Comparison of ENCODE assay signal across 8 mouse cellular contexts in the genomic region with DNA sequence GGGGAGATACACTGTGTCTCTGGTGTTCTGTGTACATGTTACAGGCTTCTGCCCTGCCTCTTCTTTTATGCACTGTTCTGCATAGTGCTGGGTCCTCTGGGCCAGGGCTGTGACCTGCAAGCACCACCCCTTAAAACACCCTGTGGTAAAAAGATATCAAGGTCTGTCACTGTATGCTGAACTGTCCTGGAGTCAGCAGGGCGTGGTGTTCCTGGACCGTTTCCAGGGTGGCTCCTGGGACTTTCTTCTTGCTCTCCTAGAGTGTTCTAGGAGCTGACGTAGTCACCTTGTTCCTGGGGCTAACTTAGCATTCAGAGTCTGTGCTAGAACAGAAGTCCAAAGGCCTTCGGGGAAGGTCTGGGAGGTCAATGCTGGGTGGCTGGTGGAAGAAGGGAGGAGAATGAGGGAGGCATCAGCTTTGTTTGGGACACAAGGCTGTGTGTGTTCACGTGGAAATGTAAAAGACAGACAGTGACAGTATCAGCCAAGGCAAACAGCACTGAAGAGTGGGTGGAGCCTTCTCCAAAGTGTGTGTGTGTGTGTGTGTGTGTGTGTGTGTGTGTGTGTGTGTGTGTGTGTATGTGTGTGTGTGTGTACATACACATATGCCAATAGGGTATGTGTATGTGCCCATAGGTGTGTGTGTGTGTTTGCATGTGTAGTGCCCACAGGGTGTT.
DNase-seq lines count a peak whose midpoint lies in the region; ATAC-seq and TF ChIP-seq lines count a peak whose summit lies in the region.
"Had no signal": no experiment of that assay in that cellular context is flagged by ENCODE, and none has a peak within 500 bp of the region (broad histone marks: within the 10 kb centered on the region; RNA-seq: fewer than 3 reads in every experiment).

No protein-coding gene starts in this region.

- H3K9ac ChIP-seq in kidney, embryonic 14.5 days (ENCODE audit: low read depth, low read length) = no peak overlapping the region
- H3K9ac ChIP-seq in liver, embryonic 13.5 days = peak overlapping the region; percentile 47
- H3K9ac ChIP-seq in stomach, embryonic 16.5 days (ENCODE audit: low read length) = no peak overlapping the region
- H3K9ac ChIP-seq: neural tube, embryonic 13.5 days had no signal

- H3K4me1 ChIP-seq in kidney, adult 2 months (ENCODE audit: control insufficient read depth, insufficient read depth, low read length) = peaks cover 14% of the 10 kb centered on the region
- peaks cover 18% of the 10 kb centered on the region for H3K4me1 ChIP-seq in kidney, embryonic 14.5 days (ENCODE audit: control insufficient read depth, insufficient read depth, low read length)
- peaks cover 62% of the 10 kb centered on the region for H3K4me1 ChIP-seq in liver, embryonic 13.5 days (replicated peaks)
- H3K4me1 ChIP-seq in stomach, embryonic 16.5 days (ENCODE audit: control insufficient read depth, insufficient read depth, low read length) = peaks cover 22% of the 10 kb centered on the region

- DNase-seq in kidney, adult 2 months = peak; percentile 96
- peak; percentile 29 for DNase-seq in gastrocnemius, postnatal 14 days
- DNase-seq in liver, embryonic 13.5 days = peak; percentile 73
- DNase-seq in layer of hippocampus, adult 18-20 months (ENCODE audit: low spot score in 2 of 2) = no peak
- DNase-seq in T-cell, adult 2 months (ENCODE audit: low spot score) = no peak

- TF ChIP-seq CTCF in kidney, adult 2 months (conservative IDR thresholded peaks at IDR 0.05; ENCODE audit: insufficient read depth, insufficient read length, low read depth, low read length) = no peak

- no peak for ATAC-seq in kidney, embryonic 14.5 days (ENCODE audit: low FRiP score, low TSS enrichment)
- ATAC-seq in liver, embryonic 13.5 days (ENCODE audit: low read depth) = peak; percentile 92
- ATAC-seq in stomach, embryonic 16.5 days (ENCODE audit: insufficient read depth, low FRiP score) = 0 out of 2 replicates have a peak, but pooled peaks have one; percentile 52

- no peaks in the 10 kb centered on the region for H3K27me3 ChIP-seq in kidney, adult 2 months (replicated peaks; ENCODE audit: control insufficient read depth, insufficient read depth, low read length)
- no peaks in the 10 kb centered on the region for H3K27me3 ChIP-seq in kidney, embryonic 14.5 days (ENCODE audit: control insufficient read depth, insufficient read depth, low read length)
- no peaks in the 10 kb centered on the region for H3K27me3 ChIP-seq in liver, embryonic 13.5 days
- H3K27me3 ChIP-seq in stomach, embryonic 16.5 days (ENCODE audit: control insufficient read depth, insufficient read depth, low read length) = no peaks in the 10 kb centered on the region

- intact Hi-C loops in gastrocnemius, postnatal 14 days (cut with DNase I; ENCODE audit: low total_unique reads) = loop anchor here (10.0 kb wide), 1 partner anchor 125 kb away; no protein-coding TSS in a partner anchor

- H3K9me3 ChIP-seq in kidney, embryonic 14.5 days (ENCODE audit: control insufficient read depth, low read length) = 0 out of 2 replicates have a peak, but pooled peaks cover 4% of the 10 kb centered on the region
- H3K9me3 ChIP-seq in liver, embryonic 13.5 days (replicated peaks) = peaks cover 11% of the 10 kb centered on the region
- peaks cover 10% of the 10 kb centered on the region; the same call in 1 of the 2 replicates for H3K9me3 ChIP-seq in stomach, embryonic 16.5 days (replicated peaks; ENCODE audit: control insufficient read depth, low read length)
- H3K9me3 ChIP-seq: neural tube, embryonic 13.5 days had no signal

- no peak overlapping the region for H3K27ac ChIP-seq in kidney, adult 2 months (ENCODE audit: insufficient read depth, low read depth, low read length)
- no peak overlapping the region for H3K27ac ChIP-seq in kidney, embryonic 14.5 days (ENCODE audit: low read depth, low read length)
- H3K27ac ChIP-seq in liver, embryonic 13.5 days = peak overlapping the region; percentile 91
- H3K27ac ChIP-seq in stomach, embryonic 16.5 days (ENCODE audit: low read length) = no peak overlapping the region
- H3K27ac ChIP-seq: neural tube, embryonic 13.5 days had no signal

- no peak overlapping the region for H3K4me2 ChIP-seq in kidney, embryonic 14.5 days (replicated peaks; ENCODE audit: low read depth, low read length)
- peak overlapping the region; percentile 52 for H3K4me2 ChIP-seq in liver, embryonic 13.5 days
- H3K4me2 ChIP-seq in stomach, embryonic 16.5 days (ENCODE audit: low read depth, low read length) = no peak overlapping the region
- H3K4me2 ChIP-seq: neural tube, embryonic 13.5 days had no signal

- H3K4me3 ChIP-seq in kidney, adult 2 months (ENCODE audit: insufficient read depth, low read depth, low read length) = no peak overlapping the region
- H3K4me3 ChIP-seq in kidney, embryonic 14.5 days (ENCODE audit: low read length) = no peak overlapping the region
- peak overlapping the region; percentile 6; the same call in 1 of the 2 replicates for H3K4me3 ChIP-seq in liver, embryonic 13.5 days (replicated peaks)
- H3K4me3 ChIP-seq in stomach, embryonic 16.5 days (replicated peaks; ENCODE audit: low read length) = no peak overlapping the region
- H3K4me3 ChIP-seq: neural tube, embryonic 13.5 days had no signal

- no peaks in the 10 kb centered on the region for H3K36me3 ChIP-seq in kidney, adult 2 months (ENCODE audit: control insufficient read depth, insufficient read depth, low read length)
- no peaks in the 10 kb centered on the region for H3K36me3 ChIP-seq in kidney, embryonic 14.5 days (ENCODE audit: control insufficient read depth, insufficient read depth, low read length)
- H3K36me3 ChIP-seq in liver, embryonic 13.5 days = 0 out of 2 replicates have a peak, but pooled peaks cover 4% of the 10 kb centered on the region
- H3K36me3 ChIP-seq in stomach, embryonic 16.5 days (ENCODE audit: control insufficient read depth, insufficient read depth, low read length) = no peaks in the 10 kb centered on the region
- H3K36me3 ChIP-seq: neural tube, embryonic 13.5 days had no signal

- 31% methylated on average over 5 of the region's 5 CpGs for WGBS in kidney, adult 2 months
- 70% methylated on average over 5 of the region's 5 CpGs for WGBS in kidney, embryonic 14.5 days
- 35% methylated on average over 5 of the region's 5 CpGs for WGBS in liver, embryonic 13.5 days (ENCODE audit: insufficient replicate concordance)
- WGBS in stomach, embryonic 16.5 days = 65% methylated on average over 5 of the region's 5 CpGs

- TF ChIP-seq POLR2A in kidney, adult 2 months (IDR thresholded peaks at IDR 0.05; ENCODE audit: low read depth, low read length) = no peak

Comparison
In these comparisons a context has a peak if more than half of its experiments do, and no peak if none do; other contexts are left out.
1. DNase-seq: peak in kidney, adult 2 months (single experiment), gastrocnemius, postnatal 14 days (single experiment) and liver, embryonic 13.5 days (single experiment); none in layer of hippocampus, adult 18-20 months (0 of 2) and T-cell, adult 2 months (single experiment).